Mouse (Mus musculus): ENCODE data around the gene Irgc1. TPM values are rescaled to one million over a fixed set of nuclear protein-coding genes. Genes with fewer than 3 reads are reported as not detected.
"Not testable (repeated sequence)": the region's sequence is repeated elsewhere in the genome, so short reads cannot be mapped to it uniquely, and the experiment has no call there.

Gene Irgc1
- polyA plus RNA-seq, 1 experiment from 2014 or later = 0.24 TPM

DNA sequence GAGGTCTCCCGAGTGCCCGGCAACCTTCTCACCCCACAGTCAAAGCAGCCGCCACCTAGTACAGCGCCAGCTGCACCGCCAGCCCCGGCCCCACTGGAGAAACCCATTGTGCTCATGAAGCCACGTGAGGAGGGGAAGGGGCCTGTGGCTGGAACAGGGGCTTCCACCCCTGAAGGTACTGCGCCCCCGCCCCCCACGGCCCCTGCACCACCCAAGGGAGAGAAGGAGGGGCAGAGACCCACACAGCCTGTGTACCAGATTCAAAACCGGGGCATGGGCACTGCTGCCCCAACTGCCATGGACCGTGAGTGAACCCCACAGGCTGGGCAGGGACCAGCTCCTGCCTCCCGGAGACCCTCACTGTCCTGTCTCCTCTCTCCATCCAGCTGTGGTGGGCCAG is 46.4 kb downstream of the Irgc1 start:
- WGBS = 91% methylated on average over 10 of the region's 13 CpGs
- Histone ChIP-seq H3K9me3 (ENCODE audit: low read length) (no peaks in the 10 kb centered on the region), H3K4me2 (replicated peaks; ENCODE audit: low read depth, low read length) (no peak overlapping the region), H3K4me3 (ENCODE audit: low read depth, low read length) (no peak overlapping the region), H3K4me1 (ENCODE audit: insufficient read depth, low read depth, low read length) (no peaks in the 10 kb centered on the region), H3K36me3 (ENCODE audit: insufficient read depth, low read length) (no peaks in the 10 kb centered on the region), H3K27ac (ENCODE audit: low read length) (no peak overlapping the region), H3K9ac (replicated peaks; ENCODE audit: low read depth) (no peak overlapping the region), H3K27me3 (replicated peaks; ENCODE audit: insufficient read depth, low read length) (no peaks in the 10 kb centered on the region)
- ATAC-seq = no peak
- TF ChIP-seq EP300 (IDR thresholded peaks at IDR 0.05) = no peak
- no peak for TF ChIP-seq CTCF (IDR thresholded peaks at IDR 0.05)
- no peak for DNase-seq (ENCODE audit: low spot score)

GRCm38 (mm10) chr7:24402851-24403250 is 49.2 kb downstream of the Irgc1 start:
- Histone ChIP-seq H3K27me3 (replicated peaks; ENCODE audit: insufficient read depth, low read length) (no peaks in the 10 kb centered on the region), H3K4me1 (ENCODE audit: insufficient read depth, low read depth, low read length) (no peaks in the 10 kb centered on the region), H3K9ac (replicated peaks; ENCODE audit: low read depth) (no peak overlapping the region), H3K4me2 (replicated peaks; ENCODE audit: low read depth, low read length) (no peak overlapping the region), H3K4me3 (ENCODE audit: low read depth, low read length) (no peak overlapping the region), H3K9me3 (ENCODE audit: low read length) (no peaks in the 10 kb centered on the region), H3K27ac (ENCODE audit: low read length) (no peak overlapping the region), H3K36me3 (ENCODE audit: insufficient read depth, low read length) (no peaks in the 10 kb centered on the region)
- ATAC-seq = no peak
- 96% methylated on average over 9 of the region's 9 CpGs for WGBS
- peak; percentile 50 for TF ChIP-seq CTCF (IDR thresholded peaks at IDR 0.05)
- no peak for TF ChIP-seq EP300 (IDR thresholded peaks at IDR 0.05)
- DNase-seq (ENCODE audit: low spot score) = no peak

- H3K4me2 ChIP-seq (replicated peaks; ENCODE audit: low read depth, low read length) = 0 out of 2 replicates have a peak overlapping the region, but pooled peaks have one; percentile 54
- not testable (repeated sequence) for H3K4me3 ChIP-seq (ENCODE audit: low read depth, low read length); ATAC-seq; H3K4me1 ChIP-seq (ENCODE audit: insufficient read depth, low read depth, low read length); DNase-seq (ENCODE audit: low spot score); H3K27ac ChIP-seq (ENCODE audit: low read length); H3K36me3 ChIP-seq (ENCODE audit: insufficient read depth, low read length); H3K9me3 ChIP-seq (ENCODE audit: low read length); H3K27me3 ChIP-seq (replicated peaks; ENCODE audit: insufficient read depth, low read length); H3K9ac ChIP-seq (replicated peaks; ENCODE audit: low read depth)
- 84% methylated on average over 4 of the region's 4 CpGs for WGBS
Measured at GRCm38 (mm10) chr7:24400489-24400888, 51.6 kb downstream of the Irgc1 start.

- H3K4me1 ChIP-seq (ENCODE audit: insufficient read depth, low read depth, low read length) = no peaks in the 10 kb centered on the region
- H3K27ac ChIP-seq (ENCODE audit: low read length) = peak overlapping the region; percentile 96
- WGBS = 9% methylated on average over 3 of the region's 3 CpGs
- H3K9ac ChIP-seq (replicated peaks; ENCODE audit: low read depth) = peak overlapping the region; percentile 62
- H3K27me3 ChIP-seq (replicated peaks; ENCODE audit: insufficient read depth, low read length) = no peaks in the 10 kb centered on the region
- no peaks in the 10 kb centered on the region for H3K36me3 ChIP-seq (ENCODE audit: insufficient read depth, low read length)
- peak overlapping the region; percentile 53 for H3K4me3 ChIP-seq (ENCODE audit: low read depth, low read length)
- peak overlapping the region; percentile 54 for H3K4me2 ChIP-seq (replicated peaks; ENCODE audit: low read depth, low read length)
- no peak for TF ChIP-seq EP300 (IDR thresholded peaks at IDR 0.05)
- no peak for TF ChIP-seq CTCF (IDR thresholded peaks at IDR 0.05)
- H3K9me3 ChIP-seq (ENCODE audit: low read length) = no peaks in the 10 kb centered on the region
- ATAC-seq (no peak), DNase-seq (ENCODE audit: low spot score) (no peak)
Measured at GRCm38 (mm10) chr7:24400082-24400452, 52.0 kb downstream of the Irgc1 start.

GRCm38 (mm10) chr7:24399256-24400081 is 52.6 kb downstream of the Irgc1 start, which contains the start of gene Smg9:
Smg9 (plus strand) TSS chr7:24399619.
- WGBS = 3% methylated on average over 66 of the region's 66 CpGs
- Histone ChIP-seq H3K4me3 (ENCODE audit: low read depth, low read length) (peak within 1 kb of the TSS; percentile 53), H3K4me2 (replicated peaks; ENCODE audit: low read depth, low read length) (peak within 1 kb of the TSS; percentile 54), H3K4me1 (ENCODE audit: insufficient read depth, low read depth, low read length) (no peaks in the 10 kb centered on the region), H3K9me3 (ENCODE audit: low read length) (no peaks in the 10 kb centered on the region), H3K27ac (ENCODE audit: low read length) (peak within 1 kb of the TSS; percentile 96), H3K9ac (replicated peaks; ENCODE audit: low read depth) (peak within 1 kb of the TSS; percentile 62), H3K36me3 (ENCODE audit: insufficient read depth, low read length) (no peaks in the 10 kb centered on the region), H3K27me3 (replicated peaks; ENCODE audit: insufficient read depth, low read length) (no peaks in the 10 kb centered on the region)
- peak; percentile 99 for DNase-seq (ENCODE audit: low spot score)
- peak; percentile 97 for ATAC-seq
- TF ChIP-seq CTCF (IDR thresholded peaks at IDR 0.05) (no peak), EP300 (IDR thresholded peaks at IDR 0.05) (0 out of 2 replicates have a peak, but pooled peaks have one; percentile 29)

DNA sequence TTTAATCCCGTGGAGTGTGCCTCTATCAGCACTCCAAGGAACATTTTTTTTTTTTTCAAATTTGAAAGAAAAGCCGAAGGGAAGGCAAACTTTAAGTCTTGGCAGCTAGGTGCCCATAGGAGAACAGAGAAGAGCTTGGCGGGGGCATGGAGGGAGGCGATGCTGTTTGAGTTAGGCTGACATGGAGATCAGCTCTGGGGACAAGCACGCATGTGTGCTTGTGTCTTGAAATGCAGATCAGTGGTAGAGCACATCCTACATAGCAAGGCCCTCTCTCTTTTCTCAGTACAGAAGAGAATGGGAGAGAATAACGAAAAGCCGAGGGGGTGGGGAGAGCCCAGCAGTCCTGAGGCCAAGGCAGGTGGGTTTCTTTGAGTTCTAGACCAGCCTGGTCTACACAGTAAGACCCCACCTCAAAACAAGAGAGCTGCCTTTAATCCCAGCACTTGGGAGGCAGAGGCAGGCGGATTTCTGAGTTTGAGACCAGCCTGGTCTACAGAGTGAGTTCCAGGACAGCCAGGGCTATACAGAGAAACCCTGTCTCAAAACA is 53.7 kb downstream of the Irgc1 start:
- WGBS = 94% methylated on average over 8 of the region's 8 CpGs
- DNase-seq (ENCODE audit: low spot score) (no peak), ATAC-seq (no peak)
- TF ChIP-seq EP300 (IDR thresholded peaks at IDR 0.05) (no peak), CTCF (IDR thresholded peaks at IDR 0.05) (no peak)
- no peak overlapping the region for H3K4me3 ChIP-seq (ENCODE audit: low read depth, low read length)
- no peaks in the 10 kb centered on the region for H3K4me1 ChIP-seq (ENCODE audit: insufficient read depth, low read depth, low read length)
- H3K9ac ChIP-seq (replicated peaks; ENCODE audit: low read depth) = no peak overlapping the region
- no peaks in the 10 kb centered on the region for H3K36me3 ChIP-seq (ENCODE audit: insufficient read depth, low read length)
- no peak overlapping the region for H3K27ac ChIP-seq (ENCODE audit: low read length)
- no peaks in the 10 kb centered on the region for H3K9me3 ChIP-seq (ENCODE audit: low read length)
- H3K27me3 ChIP-seq (replicated peaks; ENCODE audit: insufficient read depth, low read length) = no peaks in the 10 kb centered on the region
- no peak overlapping the region for H3K4me2 ChIP-seq (replicated peaks; ENCODE audit: low read depth, low read length)
